Mouse (Mus musculus): ENCODE measurements at regions not wholly inside any gene's neighbourhood (a gene's known extent, or its start where the extent isn't known, plus 50 kb on each side); places are given as distances from the start of the nearest gene placed in this dataset.

- no peak for DNase-seq
Observed at GRCm38 (mm10) chr15:94219907-94220306, 245.3 kb downstream of the Adamts20 start.

DNA sequence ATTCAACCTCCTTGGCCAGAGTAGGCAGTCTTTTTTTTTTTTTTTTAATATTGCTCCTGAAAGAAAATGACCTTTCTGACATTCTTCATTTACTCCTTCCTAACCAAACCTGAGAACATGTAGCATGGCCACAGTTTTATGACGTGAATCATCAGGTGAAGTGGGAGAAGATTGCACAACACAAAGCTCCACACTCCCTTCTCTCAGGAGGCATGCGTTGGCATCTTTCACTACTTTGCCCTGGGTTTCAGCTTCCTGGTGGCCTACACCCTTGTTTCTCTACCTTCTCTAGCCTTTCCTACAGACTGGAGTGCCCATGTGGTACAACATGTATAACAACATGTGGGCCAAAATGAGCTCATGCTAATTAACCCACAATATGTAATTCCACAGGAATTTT is 248.5 kb downstream of the Adamts20 start:
- DNase-seq, result no peak

DNA sequence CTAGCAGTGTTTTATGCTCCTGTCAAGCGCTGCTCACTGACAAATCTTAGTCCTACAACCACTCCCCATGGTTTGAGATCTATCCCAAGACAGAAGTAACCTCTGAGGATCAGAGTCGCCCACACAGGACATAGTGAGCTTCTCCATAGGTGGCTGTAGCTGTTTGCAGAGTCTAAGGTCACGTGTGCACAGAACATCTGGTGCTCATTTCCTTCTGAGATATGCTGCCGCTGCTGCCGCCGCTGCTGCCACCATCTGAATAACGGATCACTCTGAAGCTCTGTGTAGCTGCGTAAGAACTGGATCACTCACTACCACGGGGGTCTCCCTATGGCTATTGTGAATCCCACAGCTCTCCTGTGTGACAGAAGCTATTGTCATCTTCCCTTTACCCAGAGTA is 250.8 kb downstream of the Adamts20 start:
- no peak for DNase-seq

- DNase-seq, result no peak
Observed at GRCm38 (mm10) chr15:94213393-94213792, 251.8 kb downstream of the Adamts20 start.

- DNase-seq, result no peak
Observed at GRCm38 (mm10) chr15:94208476-94208875, 256.7 kb downstream of the Adamts20 start.

- DNase-seq, result no peak
Observed at GRCm38 (mm10) chr15:94206454-94206853, 258.8 kb downstream of the Adamts20 start.

- DNase-seq, result no peak
Observed at GRCm38 (mm10) chr15:94205309-94205893, 259.8 kb downstream of the Adamts20 start.

DNA sequence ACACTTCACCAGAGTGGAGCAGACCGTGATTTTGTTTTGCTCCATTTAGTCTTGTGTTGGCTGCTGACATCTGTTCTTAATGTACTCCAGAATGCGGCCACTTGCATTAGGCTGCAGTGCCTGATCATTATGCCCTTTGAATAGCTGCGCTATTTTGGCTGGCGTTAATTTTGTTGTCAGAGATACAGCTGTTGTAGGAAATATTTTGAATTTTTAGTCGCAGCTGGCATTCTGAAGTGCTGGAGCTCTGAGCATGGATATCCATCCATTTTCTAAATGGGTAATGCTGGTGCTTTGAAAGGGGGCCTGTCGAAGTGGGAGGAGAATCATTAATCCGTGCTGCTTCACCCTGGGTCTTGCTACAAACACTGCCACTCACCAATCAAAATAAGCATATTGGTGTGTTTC is 275.1 kb downstream of the Adamts20 start:
- no peak for DNase-seq

DNA sequence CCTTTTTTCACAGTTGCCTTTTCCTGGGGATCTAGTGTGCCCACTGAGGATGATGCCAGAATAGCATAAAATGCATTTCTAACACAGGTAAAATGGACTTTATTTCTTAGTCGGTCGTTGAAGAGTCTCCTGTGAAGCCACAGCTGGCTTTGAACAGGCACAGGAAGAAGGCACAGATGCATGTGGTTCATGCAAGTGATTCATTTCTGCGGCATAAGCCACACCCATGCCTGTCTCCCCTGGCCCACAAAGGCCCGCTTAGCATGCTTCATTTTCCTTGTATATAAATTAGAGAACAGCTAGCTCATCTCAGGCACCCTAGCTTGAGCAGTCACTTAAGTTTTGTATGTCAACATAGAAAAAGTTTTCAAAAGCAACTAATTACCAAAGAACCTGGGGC is 277.6 kb downstream of the Adamts20 start:
- DNase-seq, result no peak

DNA sequence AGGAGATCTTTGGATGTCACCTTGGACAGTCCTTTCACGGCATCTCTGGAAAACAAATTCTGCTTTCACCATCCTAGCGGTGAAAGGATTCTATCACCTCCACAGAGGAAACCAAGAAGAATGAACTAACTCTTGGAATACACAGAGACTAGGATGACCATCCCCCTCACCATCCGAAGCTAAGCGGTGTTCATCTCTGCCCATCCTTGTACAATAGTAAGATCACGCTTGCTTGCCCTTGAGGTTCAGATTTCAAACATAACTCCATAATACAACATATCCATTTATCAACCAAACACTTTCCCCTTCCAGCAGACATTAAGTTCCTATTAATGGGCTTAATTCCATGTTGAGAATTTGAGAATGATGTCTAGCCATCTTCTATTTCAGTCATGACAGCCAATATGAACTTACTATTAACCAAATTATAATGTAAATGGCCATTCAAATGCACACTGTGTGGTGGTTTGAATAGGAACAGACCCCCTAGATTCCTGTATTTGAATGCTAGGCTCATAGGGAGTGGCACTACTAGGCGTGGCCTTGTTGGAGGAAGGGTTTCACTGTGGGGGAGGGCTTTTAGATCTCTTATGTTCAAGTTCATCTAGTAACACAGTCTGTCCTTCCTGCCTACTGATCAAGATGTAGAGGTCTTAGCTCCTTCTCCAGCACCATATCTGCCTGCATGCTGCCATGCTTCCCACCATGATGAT is 281.4 kb downstream of the Adamts20 start:
- DNase-seq, result no peak

DNA sequence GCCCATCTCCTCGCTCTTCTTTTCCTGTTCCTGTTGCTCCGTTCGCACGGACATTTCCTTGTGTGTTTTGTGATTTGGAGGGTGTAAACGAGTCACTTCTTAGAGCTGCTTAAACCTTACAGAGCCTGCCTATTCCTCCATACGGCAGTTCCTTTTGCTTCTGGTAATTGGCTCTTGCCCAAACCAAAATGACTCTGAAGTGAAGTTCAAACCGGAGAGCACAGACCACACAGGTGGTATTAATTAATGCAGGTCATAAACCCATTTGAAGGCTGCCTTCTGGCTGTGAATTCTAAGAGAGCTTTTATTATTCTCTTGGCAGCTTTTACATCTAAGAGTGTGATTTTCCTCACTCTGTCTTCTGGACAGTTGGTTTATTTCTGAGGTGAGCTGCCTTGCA is 291.1 kb downstream of the Adamts20 start:
- DNase-seq, result no peak

DNA sequence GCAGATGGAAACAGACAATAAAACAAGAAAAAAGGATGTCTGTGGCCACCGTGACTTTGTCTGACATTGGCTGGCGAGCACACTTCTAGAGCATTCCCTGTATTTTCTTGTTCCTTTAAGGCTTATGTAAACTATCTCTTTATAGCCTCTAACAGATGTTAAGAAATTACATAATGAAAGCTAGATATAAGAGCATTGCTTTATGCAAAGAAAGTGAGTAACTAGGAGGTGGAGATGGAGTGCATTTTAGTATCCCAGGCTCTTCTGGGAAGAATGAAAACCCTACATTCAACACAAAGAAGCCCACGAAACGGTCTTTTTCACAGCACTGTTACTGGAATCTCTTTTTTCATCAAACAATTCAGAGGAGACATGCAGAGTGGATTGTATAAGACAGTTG is 304.4 kb downstream of the Adamts20 start:
- DNase-seq, result no peak

- peak; percentile 34 for DNase-seq
Observed at GRCm38 (mm10) chr15:94139534-94139958, 325.7 kb downstream of the Adamts20 start.

GRCm38 (mm10) chr15:94137159-94137952 is 327.9 kb downstream of the Adamts20 start:
- no peak for DNase-seq

- DNase-seq, result peak; percentile 31
Observed at GRCm38 (mm10) chr15:94112801-94113200, 352.4 kb downstream of the Adamts20 start.

DNA sequence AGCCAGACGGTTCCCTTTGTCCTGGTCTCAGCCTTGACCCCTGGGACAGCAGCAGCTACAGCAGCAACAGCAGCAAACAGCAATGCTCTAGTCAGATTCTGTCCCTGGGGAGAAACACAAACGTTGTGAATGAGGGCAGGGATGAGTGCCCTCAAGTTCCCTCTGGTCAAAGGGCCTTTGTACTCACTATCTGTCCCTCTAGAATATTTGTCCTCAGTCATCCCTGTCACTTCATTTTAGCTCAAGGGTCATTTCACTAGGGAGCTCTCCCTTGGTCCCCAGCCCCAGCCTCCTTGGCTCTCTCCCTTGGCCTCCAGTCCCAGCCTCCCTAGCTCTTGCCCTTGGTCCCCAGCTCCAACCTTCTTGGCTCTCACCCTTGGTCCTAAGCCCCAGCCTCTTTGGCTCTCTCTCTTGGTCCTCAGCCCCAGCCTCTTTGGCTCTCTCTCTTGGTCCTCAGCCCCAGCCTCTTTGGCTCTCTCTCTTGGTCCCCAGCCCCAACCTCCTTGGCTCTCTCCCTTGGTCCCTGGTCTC is 358.0 kb downstream of the Adamts20 start:
- peak; percentile 25 for DNase-seq

GRCm38 (mm10) chr15:94090644-94091043 is 374.6 kb downstream of the Adamts20 start:
- no peak for DNase-seq

GRCm38 (mm10) chr15:94089856-94090255 is 375.4 kb downstream of the Adamts20 start:
- DNase-seq, result no peak

DNA sequence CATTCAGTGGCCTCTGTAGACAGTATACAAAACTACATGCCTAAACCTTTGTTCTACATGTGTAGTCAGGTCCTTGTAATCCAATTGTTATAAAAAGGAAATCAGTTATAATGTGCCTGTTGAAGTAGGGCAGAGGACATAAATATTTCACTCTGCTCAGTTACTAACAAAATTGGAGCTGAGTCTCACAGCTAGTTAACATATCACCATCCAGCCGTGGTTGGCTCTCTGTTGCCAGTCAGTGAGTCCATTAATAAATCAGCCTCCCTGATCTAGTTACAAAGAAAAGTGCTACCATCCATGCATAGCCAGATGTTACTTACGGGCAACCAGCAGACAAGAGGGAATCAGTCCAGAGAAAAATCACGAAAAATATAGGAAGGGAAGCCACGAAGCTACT is 382.8 kb downstream of the Adamts20 start:
- DNase-seq, result no peak

- peak; percentile 16 for DNase-seq
Observed at GRCm38 (mm10) chr15:94077056-94077455, 388.2 kb downstream of the Adamts20 start.

- no peak for DNase-seq
Observed at GRCm38 (mm10) chr15:94074161-94074950, 390.9 kb downstream of the Adamts20 start.

GRCm38 (mm10) chr15:94067721-94068120 is 397.5 kb downstream of the Adamts20 start:
- DNase-seq, result no peak

All from adrenal gland, postnatal 25 days (tissue).